Mouse (Mus musculus) kidney, embryonic 16.5 days (tissue): ENCODE results near the gene Arr3. TPM values are rescaled to one million over a fixed set of nuclear protein-coding genes. Genes with fewer than 3 reads are reported as not detected.

Experiments
- ATAC-seq: fragments of 200-750 bp; cut with Nextera tagmentation; 2 replicates; pipeline ENCODE4 v1.8.0; 2017; ENCODE audit warnings: moderate TSS enrichment; ENCODE audit not compliant: low FRiP score, low TSS enrichment
- H3K27ac ChIP-seq: fragments of 300-500 bp; sonication (generic); 2 replicates; pipeline ENCODE4 v1.5.1; 2014; ENCODE audit warnings: low read length
- H3K27me3 ChIP-seq: fragments of 300-500 bp; sonication (generic); 2 replicates; pipeline ENCODE4 v1.6.1; 2014; ENCODE audit warnings: low read length, control low read depth, mixed read lengths; ENCODE audit not compliant: insufficient read depth
- H3K36me3 ChIP-seq: fragments of 300-500 bp; sonication (generic); 2 replicates; pipeline ENCODE4 v1.6.1; 2014; ENCODE audit warnings: low read length, control low read depth, mixed read lengths; ENCODE audit not compliant: insufficient read depth
- H3K4me1 ChIP-seq: fragments of 300-500 bp; sonication (generic); 2 replicates; pipeline ENCODE4 v1.6.1; 2014; ENCODE audit warnings: low read length, control low read depth, mixed read lengths; ENCODE audit not compliant: insufficient read depth
- H3K4me2 ChIP-seq: fragments of 300-500 bp; sonication (generic); replicated peaks from 2 replicates; pipeline ENCODE4 v1.6.1; 2014; ENCODE audit warnings: low read depth, low read length
- H3K4me3 ChIP-seq: fragments of 300-500 bp; sonication (generic); 2 replicates; pipeline ENCODE4 v1.5.1; 2014; ENCODE audit warnings: mild to moderate bottlenecking, low read length
- H3K9ac ChIP-seq: fragments of 300-500 bp; sonication (generic); replicated peaks from 2 replicates; pipeline ENCODE4 v1.6.1; 2014; ENCODE audit warnings: low read length
- H3K9me3 ChIP-seq: fragments of 300-500 bp; sonication (generic); 2 replicates; pipeline ENCODE4 v1.6.1; 2016; ENCODE audit warnings: low read length, control low read depth
- WGBS: fragments of 180-500 bp; shearing (Covaris S2); extraction: QIAGEN DNeasy Blood & Tissue Kit; methylation state at CpG from one replicate; pipeline ENCODE4 v1.1.7; 2014; 5-methylcytosine and 5-hydroxymethylcytosine counted together
- polyA plus RNA-seq: library from polyadenylated mRNA; unstranded; fragments of >200 nt; fragmentation: Nextera tagmentation; extraction: Ambion mirVana; gene quantifications from 2 replicates; pipeline ENCODE4 v1.2.1, GENCODE M21; 2015

Arr3 gene
- not detected in 2 replicates for polyA plus RNA-seq

DNA sequence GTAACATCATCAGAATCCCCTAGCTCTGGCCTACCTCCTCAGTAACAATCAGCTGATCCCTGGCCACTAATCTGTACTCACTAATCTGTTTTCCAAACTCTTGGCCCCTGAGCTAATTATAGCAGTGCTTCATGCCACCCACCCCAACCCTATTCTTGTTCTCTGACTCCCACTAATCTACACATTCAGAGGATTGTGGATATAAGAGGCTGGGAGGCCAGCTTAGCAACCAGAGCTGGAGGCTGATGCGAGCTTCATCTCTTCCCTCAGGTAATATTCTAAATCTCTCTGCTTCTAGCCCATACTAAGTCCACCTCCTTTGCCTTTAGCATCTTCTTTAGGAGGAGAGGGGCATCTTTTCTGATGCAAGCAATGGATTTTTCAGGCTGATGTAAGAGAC lies at the start of gene Arr3:
Gene Arr3, plus strand, starts transcription at position 184 of the 400 bp plus-strand sequence.
- H3K9me3 ChIP-seq = no peaks in the 10 kb centered on the region

DNA sequence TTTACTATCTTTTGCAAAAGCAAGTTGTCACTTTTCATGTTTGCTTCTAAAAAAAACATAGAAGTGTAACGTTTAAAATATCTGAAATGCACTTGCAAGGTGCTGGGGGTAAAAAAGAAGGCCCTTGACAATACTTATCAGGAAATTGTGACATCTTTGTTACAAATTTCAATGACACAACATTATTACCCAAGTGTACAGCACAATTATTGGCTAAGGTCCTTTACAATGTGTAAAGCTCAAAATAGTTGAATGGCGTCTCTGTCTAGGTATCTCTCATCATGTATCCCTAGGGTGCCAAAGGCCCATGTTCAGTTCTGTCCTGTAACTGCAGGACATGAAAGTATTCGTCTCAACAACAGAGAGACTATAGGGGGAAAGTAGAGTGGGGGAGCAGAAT lies 49.3 kb upstream of the Arr3 start:
- WGBS = 85% methylated on average over 3 of the region's 3 CpGs
- Histone ChIP-seq H3K9ac (no peak overlapping the region), H3K4me3 (no peak overlapping the region), H3K4me1 (no peaks in the 10 kb centered on the region), H3K27me3 (no peaks in the 10 kb centered on the region; the same call in 1 of the 2 replicates), H3K27ac (no peak overlapping the region), H3K36me3 (no peaks in the 10 kb centered on the region), H3K4me2 (no peak overlapping the region), H3K9me3 (no peaks in the 10 kb centered on the region)
- ATAC-seq = no peak

More for the DNA sequence above, at the start of gene Arr3:
- no peaks in the 10 kb centered on the region for H3K4me1 ChIP-seq
- no peak within 1 kb of the TSS for H3K4me2 ChIP-seq
- ATAC-seq = no peak
- H3K27me3 ChIP-seq = peaks cover 13% of the 10 kb centered on the region; the same call in 1 of the 2 replicates
- H3K9ac ChIP-seq = no peak within 1 kb of the TSS
- 88% methylated on average over 1 of the region's 1 CpGs for WGBS
- no peak within 1 kb of the TSS for H3K27ac ChIP-seq
- no peak within 1 kb of the TSS for H3K4me3 ChIP-seq
- no peaks in the 10 kb centered on the region for H3K36me3 ChIP-seq

- Histone ChIP-seq H3K9me3 (no peaks in the 10 kb centered on the region), H3K27me3 (no peaks in the 10 kb centered on the region; the same call in 1 of the 2 replicates), H3K9ac (no peak overlapping the region), H3K4me1 (no peaks in the 10 kb centered on the region), H3K36me3 (no peaks in the 10 kb centered on the region), H3K4me2 (no peak overlapping the region), H3K4me3 (no peak overlapping the region), H3K27ac (no peak overlapping the region)
- no peak for ATAC-seq
- WGBS = 85% methylated on average over 3 of the region's 3 CpGs
These were observed 39.6 kb upstream of the Arr3 start for GRCm38 (mm10) chrX:100565696-100566095.

GRCm38 (mm10) chrX:100571951-100572350 lies 33.3 kb upstream of the Arr3 start, which contains the start of gene Awat1:
Awat1 (plus strand) TSS chrX:100572251.
- 75% methylated on average over 1 of the region's 1 CpGs for WGBS
- H3K27ac ChIP-seq = no peak within 1 kb of the TSS
- H3K4me3 ChIP-seq = no peak within 1 kb of the TSS
- H3K9me3 ChIP-seq = no peaks in the 10 kb centered on the region
- H3K36me3 ChIP-seq = no peaks in the 10 kb centered on the region
- no peak within 1 kb of the TSS for H3K4me2 ChIP-seq
- H3K4me1 ChIP-seq = no peaks in the 10 kb centered on the region
- peaks cover 7% of the 10 kb centered on the region; the same call in 1 of the 2 replicates for H3K27me3 ChIP-seq
- ATAC-seq = no peak
- H3K9ac ChIP-seq = no peak within 1 kb of the TSS

GRCm38 (mm10) chrX:100594791-100595190 lies 10.5 kb upstream of the Arr3 start, which contains the start of gene P2ry4:
P2ry4 (minus strand) TSS chrX:100594869.
- Histone ChIP-seq H3K27ac (no peak within 1 kb of the TSS), H3K4me2 (no peak within 1 kb of the TSS), H3K9ac (no peak within 1 kb of the TSS), H3K27me3 (peaks cover 13% of the 10 kb centered on the region; the same call in 1 of the 2 replicates), H3K4me3 (no peak within 1 kb of the TSS), H3K36me3 (no peaks in the 10 kb centered on the region), H3K4me1 (no peaks in the 10 kb centered on the region), H3K9me3 (no peaks in the 10 kb centered on the region)
- WGBS = 76% methylated on average over 4 of the region's 4 CpGs
- ATAC-seq = no peak

GRCm38 (mm10) chrX:100597439-100597838 lies 7.9 kb upstream of the Arr3 start:
- Histone ChIP-seq H3K4me1 (no peaks in the 10 kb centered on the region), H3K9ac (no peak overlapping the region), H3K36me3 (no peaks in the 10 kb centered on the region), H3K9me3 (no peaks in the 10 kb centered on the region), H3K27ac (no peak overlapping the region), H3K4me2 (no peak overlapping the region), H3K27me3 (peaks cover 16% of the 10 kb centered on the region; the same call in 1 of the 2 replicates), H3K4me3 (no peak overlapping the region)
- ATAC-seq = peak; percentile 74; the same call in 1 of the 2 replicates
- WGBS = 32% methylated on average over 5 of the region's 5 CpGs

DNA sequence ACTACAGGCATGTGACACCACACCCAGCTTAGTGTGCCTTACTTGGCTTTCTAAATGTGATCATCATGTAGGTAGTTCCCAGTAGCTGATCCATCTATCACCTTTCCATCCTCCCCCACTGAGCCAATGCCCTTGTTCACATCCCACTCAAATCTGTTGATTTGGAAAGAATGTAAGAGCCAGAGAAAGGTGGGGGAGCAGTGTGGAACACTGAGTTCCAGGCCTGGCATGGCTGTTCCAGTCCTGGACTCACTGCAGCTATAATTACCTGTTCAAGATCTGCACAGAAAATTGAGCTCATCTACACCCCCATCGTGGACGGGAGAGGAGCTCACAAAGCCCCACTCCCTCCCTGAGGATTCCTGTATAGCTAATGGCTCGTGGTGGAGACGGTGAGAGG lies 5.5 kb upstream of the Arr3 start:
- no peak overlapping the region for H3K9ac ChIP-seq
- 68% methylated on average over 4 of the region's 4 CpGs for WGBS
- no peak overlapping the region for H3K4me3 ChIP-seq
- no peaks in the 10 kb centered on the region for H3K4me1 ChIP-seq
- H3K36me3 ChIP-seq = no peaks in the 10 kb centered on the region
- no peak overlapping the region for H3K27ac ChIP-seq
- no peaks in the 10 kb centered on the region for H3K9me3 ChIP-seq
- ATAC-seq = no peak
- no peak overlapping the region for H3K4me2 ChIP-seq
- peaks cover 16% of the 10 kb centered on the region; the same call in 1 of the 2 replicates for H3K27me3 ChIP-seq

DNA sequence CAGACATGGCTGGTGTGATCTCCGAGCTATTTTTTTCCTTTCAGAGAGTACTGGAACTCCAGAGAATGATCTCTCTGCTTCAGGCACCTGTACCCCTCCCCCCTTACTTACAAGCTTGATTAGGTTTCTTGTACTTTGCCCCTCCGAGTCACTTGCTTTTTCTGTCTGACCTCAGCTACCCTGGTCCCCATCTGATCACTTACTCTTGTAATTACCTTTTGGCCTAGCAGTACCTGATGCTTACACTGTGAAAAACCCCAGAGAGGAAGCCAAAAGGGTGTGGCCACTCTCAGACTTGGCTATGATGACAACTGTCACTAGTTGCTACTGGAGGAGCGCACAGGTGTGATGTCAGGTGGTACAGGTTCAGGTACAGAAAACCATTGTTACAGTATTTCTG lies 13.2 kb downstream of the Arr3 start:
- 55% methylated on average over 3 of the region's 3 CpGs for WGBS
- Histone ChIP-seq H3K27me3 (peaks cover 5% of the 10 kb centered on the region; the same call in 1 of the 2 replicates), H3K4me2 (no peak overlapping the region), H3K9ac (no peak overlapping the region), H3K4me1 (no peaks in the 10 kb centered on the region), H3K27ac (no peak overlapping the region), H3K9me3 (no peaks in the 10 kb centered on the region), H3K4me3 (no peak overlapping the region), H3K36me3 (peaks cover 9% of the 10 kb centered on the region; the same call in 1 of the 2 replicates)
- ATAC-seq = peak; percentile 23; the same call in 1 of the 2 replicates

DNA sequence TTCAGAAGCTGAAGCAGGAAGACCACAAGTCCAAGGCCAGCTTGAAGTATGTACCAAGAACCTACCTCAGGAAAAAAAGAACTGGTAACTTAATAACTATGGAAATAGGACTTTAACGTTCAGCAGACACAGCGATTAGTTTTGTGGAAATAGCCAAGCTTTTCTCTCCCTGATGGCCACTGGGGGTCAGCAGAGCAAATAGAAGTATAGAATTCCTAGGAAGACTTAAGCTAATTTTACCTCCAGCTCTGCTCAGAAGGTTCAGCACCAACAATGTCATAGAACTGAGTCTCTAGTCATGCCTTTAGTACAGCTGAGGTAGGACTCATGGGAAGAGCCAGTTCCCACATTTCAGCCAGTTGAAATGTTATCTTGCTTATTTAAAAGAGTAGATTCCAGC lies 16.1 kb downstream of the Arr3 start:
- WGBS = 58% methylated on average over 2 of the region's 2 CpGs

DNA sequence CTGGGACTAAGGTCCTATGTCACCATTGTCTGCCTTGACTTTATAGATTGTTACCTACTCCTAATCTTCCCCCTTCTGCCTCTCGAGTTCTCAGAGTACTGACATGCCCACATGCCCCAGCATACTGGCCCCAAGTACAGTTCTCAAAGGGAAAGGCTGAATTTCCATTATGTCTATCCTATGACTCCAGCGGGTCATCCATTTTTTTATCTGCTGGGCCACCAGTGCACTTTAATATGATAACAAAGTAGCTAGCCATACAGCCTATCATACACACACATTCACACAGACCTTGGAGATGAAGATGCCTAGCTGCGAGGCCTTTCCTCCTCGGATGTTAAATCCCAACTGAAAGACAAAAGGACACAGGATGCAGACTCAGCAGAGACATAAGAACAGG lies 18.9 kb downstream of the Arr3 start:
- ATAC-seq = no peak
- no peak overlapping the region for H3K27ac ChIP-seq
- no peak overlapping the region for H3K9ac ChIP-seq
- H3K9me3 ChIP-seq = no peaks in the 10 kb centered on the region
- H3K4me1 ChIP-seq = no peaks in the 10 kb centered on the region
- peaks cover 10% of the 10 kb centered on the region; the same call in 1 of the 2 replicates for H3K36me3 ChIP-seq
- no peak overlapping the region for H3K4me3 ChIP-seq
- peaks cover 3% of the 10 kb centered on the region; the same call in 1 of the 2 replicates for H3K27me3 ChIP-seq
- no peak overlapping the region for H3K4me2 ChIP-seq
- WGBS = 90% methylated on average over 4 of the region's 4 CpGs

More for the DNA sequence above, 16.1 kb downstream of the Arr3 start:
- Histone ChIP-seq H3K4me1 (no peaks in the 10 kb centered on the region), H3K27me3 (peaks cover 4% of the 10 kb centered on the region; the same call in 1 of the 2 replicates), H3K4me2 (no peak overlapping the region), H3K9me3 (no peaks in the 10 kb centered on the region), H3K9ac (no peak overlapping the region), H3K27ac (no peak overlapping the region), H3K36me3 (peaks cover 10% of the 10 kb centered on the region; the same call in 1 of the 2 replicates), H3K4me3 (no peak overlapping the region)
- ATAC-seq = no peak
